Mouse (Mus musculus): Measurements from ENCODE around the gene Mad2l2. TPM values are rescaled to one million over a fixed set of nuclear protein-coding genes. Genes with fewer than 3 reads are reported as not detected.

The Mad2l2 gene
- polyA plus RNA-seq, 1 experiment from 2014 or later: 38.0 TPM

DNA sequence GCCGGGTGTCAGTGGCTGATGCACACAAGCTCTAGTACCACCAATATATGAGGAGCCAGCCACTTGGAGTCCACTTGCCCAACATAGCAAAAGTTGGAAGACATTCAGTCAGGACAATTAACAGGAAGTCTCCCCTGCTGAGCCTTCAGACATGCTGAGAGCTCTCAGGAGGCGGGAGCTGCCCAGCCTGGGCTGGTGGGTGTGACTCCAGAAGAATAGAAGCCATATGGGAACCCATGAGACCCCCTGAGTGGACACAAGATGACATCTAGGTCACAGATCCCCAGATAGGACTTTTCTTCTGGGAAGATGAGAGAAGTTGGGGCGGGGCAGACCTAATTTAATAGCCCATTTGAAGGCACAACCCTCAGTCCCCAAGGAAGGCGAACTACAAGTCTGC is 41.0 kb upstream of the Mad2l2 start:
- WGBS: 71% methylated on average over 4 of the region's 4 CpGs
- Histone ChIP-seq H3K27ac (no peak overlapping the region), H3K4me3 (replicated peaks) (no peak overlapping the region)

DNA sequence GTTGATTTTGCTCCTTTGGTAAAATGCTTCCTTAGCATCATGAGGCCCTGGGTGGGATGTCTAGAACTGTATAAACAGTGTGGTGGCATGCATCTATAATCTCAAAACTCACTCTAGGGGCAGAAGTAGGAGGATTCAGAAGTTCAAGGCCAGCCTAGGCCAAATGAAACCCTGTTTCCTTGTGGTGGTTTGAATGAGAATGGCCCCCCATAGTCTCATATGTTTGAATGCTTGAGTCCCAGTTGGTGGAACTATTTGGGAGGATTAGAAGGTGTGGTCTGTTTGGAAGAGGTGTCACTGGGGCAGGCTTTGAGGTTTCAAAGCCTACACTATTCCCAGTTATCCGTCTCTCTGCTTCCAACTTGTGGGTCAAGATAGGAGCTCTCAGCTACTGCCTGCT is 39.0 kb upstream of the Mad2l2 start:
- peaks cover 9% of the 10 kb centered on the region; the same call in 1 of the 2 replicates for H3K4me1 ChIP-seq
- no peak overlapping the region for H3K27ac ChIP-seq
- no peaks in the 10 kb centered on the region for H3K36me3 ChIP-seq
- ATAC-seq (ENCODE audit: insufficient read depth, low FRiP score, low read depth): no peak
- no peak overlapping the region for H3K4me3 ChIP-seq (replicated peaks)
- WGBS: 80% methylated on average over 1 of the region's 1 CpGs
- no peak overlapping the region for H3K9ac ChIP-seq
- H3K27me3 ChIP-seq (replicated peaks): no peaks in the 10 kb centered on the region
- no peaks in the 10 kb centered on the region for H3K9me3 ChIP-seq
- no peak overlapping the region for H3K4me2 ChIP-seq

More for the DNA sequence above, 41.0 kb upstream of the Mad2l2 start:
- Histone ChIP-seq H3K27me3 (replicated peaks) (no peaks in the 10 kb centered on the region), H3K9ac (no peak overlapping the region), H3K4me1 (peaks cover 19% of the 10 kb centered on the region), H3K9me3 (no peaks in the 10 kb centered on the region), H3K4me2 (no peak overlapping the region), H3K36me3 (no peaks in the 10 kb centered on the region)
- no peak for ATAC-seq (ENCODE audit: insufficient read depth, low FRiP score, low read depth)

DNA sequence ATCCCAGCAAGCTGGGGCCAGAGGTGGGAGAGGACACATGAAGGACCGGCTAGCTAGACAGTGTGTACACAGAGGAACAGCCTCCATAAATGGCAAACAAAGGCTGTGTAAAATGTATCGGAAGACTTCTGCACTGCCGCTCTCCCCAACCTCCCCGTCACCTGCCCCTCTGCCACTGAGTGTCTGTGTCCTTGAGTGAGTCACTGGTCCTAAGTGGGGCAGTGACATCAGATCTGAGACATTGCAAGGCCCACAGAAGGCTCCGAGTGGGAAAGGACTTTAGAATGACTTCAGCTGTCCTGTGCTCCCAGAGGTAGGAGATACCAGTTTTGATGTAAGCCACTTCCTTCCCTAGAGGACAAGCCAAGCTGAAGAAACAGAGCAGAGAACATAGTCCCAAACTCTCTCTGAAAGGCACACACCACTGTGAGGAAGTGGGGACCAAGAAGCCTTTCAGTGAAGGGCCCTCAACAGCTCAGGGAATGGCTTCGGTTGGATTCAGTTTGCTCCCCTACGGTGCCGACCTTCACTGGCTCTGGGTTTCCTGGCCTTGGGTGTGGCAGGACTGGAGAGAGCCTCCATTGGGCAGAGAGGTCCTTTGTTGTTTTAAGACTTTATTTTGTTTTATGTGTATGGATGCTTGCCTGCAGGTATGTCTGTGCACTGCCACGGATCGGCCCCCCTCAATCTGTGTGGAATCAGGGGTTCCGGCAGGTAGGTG is 37.5 kb upstream of the Mad2l2 start:
- H3K27me3 ChIP-seq (replicated peaks): no peaks in the 10 kb centered on the region
- ATAC-seq (ENCODE audit: insufficient read depth, low FRiP score, low read depth): no peak
- H3K9me3 ChIP-seq: no peaks in the 10 kb centered on the region
- H3K4me1 ChIP-seq: peaks cover 2% of the 10 kb centered on the region; the same call in 1 of the 2 replicates
- H3K36me3 ChIP-seq: no peaks in the 10 kb centered on the region
- no peak overlapping the region for H3K4me3 ChIP-seq (replicated peaks)
- H3K9ac ChIP-seq: no peak overlapping the region
- no peak overlapping the region for H3K27ac ChIP-seq
- H3K4me2 ChIP-seq: no peak overlapping the region
- 80% methylated on average over 11 of the region's 11 CpGs for WGBS

DNA sequence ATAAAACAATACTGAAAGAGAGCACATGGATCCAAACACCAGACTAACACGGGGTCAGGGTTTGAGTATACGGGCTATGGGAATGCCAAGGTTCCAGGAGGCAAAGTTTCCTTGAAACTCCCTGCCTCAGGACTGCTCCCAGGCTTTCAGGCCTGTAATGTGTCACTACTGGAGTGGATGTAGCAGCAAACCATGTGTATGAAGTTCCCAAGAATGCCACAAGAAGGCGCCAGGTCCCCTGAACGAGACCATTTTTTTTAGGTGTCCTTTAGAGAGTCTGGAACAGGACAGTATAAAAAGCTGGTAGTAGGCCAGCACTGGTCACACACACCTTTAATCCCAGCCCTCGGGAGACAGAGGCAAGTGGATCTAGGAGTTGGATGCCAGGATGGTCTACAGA is 36.0 kb upstream of the Mad2l2 start:
- Histone ChIP-seq H3K9me3 (no peaks in the 10 kb centered on the region), H3K4me2 (no peak overlapping the region), H3K4me3 (replicated peaks) (no peak overlapping the region), H3K36me3 (no peaks in the 10 kb centered on the region), H3K4me1 (no peaks in the 10 kb centered on the region), H3K27ac (no peak overlapping the region), H3K9ac (no peak overlapping the region), H3K27me3 (replicated peaks) (no peaks in the 10 kb centered on the region)
- WGBS: 85% methylated on average over 5 of the region's 5 CpGs
- no peak for ATAC-seq (ENCODE audit: insufficient read depth, low FRiP score, low read depth)

DNA sequence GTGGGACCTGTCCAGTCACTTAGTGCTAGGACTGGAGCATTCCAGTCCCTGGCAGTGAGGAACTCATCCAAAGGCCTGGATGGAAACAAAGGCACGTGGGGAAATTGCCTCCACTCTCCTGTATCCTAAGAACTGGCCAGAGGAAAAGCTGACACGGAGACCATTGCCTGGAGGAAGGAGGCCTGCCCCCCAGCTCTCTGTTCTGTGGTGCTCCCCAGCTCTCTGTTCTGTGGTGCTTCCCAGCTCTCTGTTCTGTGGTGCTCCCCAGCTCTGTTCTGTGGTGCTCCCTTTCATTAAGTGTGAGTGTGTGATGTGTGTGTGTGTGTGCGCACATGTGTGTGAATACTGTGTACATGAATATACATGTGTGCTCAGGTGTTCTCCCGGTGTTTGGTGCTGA is 35.1 kb upstream of the Mad2l2 start:
- 73% methylated on average over 4 of the region's 4 CpGs for WGBS
- Histone ChIP-seq H3K27ac (no peak overlapping the region), H3K27me3 (replicated peaks) (no peaks in the 10 kb centered on the region), H3K36me3 (no peaks in the 10 kb centered on the region), H3K4me1 (no peaks in the 10 kb centered on the region), H3K4me3 (replicated peaks) (no peak overlapping the region), H3K4me2 (no peak overlapping the region), H3K9ac (no peak overlapping the region), H3K9me3 (no peaks in the 10 kb centered on the region)
- ATAC-seq (ENCODE audit: insufficient read depth, low FRiP score, low read depth): no peak; the same call in 1 of the 2 replicates

DNA sequence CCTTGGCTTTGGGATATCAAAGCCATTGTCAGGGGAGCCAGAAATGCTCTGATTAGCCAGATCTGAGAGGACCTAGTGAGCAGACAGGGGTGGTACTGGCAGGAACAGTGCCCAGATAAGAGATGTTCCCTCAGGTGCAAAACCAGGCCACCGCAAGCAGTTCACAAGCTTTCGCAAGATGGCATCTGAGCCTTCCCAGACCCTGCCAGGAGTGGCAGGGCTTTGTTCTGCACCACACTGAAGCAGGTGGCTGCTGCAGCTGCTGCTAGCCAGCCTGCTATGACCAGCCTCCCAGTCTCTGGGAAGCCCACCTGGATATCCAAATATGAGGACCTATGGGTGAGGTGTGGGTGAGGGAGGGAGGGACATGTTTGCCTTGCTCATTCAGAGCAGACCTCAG is 32.2 kb upstream of the Mad2l2 start:
- 86% methylated on average over 2 of the region's 2 CpGs for WGBS
- no peaks in the 10 kb centered on the region for H3K36me3 ChIP-seq
- no peaks in the 10 kb centered on the region for H3K9me3 ChIP-seq
- no peak overlapping the region for H3K4me3 ChIP-seq (replicated peaks)
- H3K4me2 ChIP-seq: no peak overlapping the region
- no peak overlapping the region for H3K27ac ChIP-seq
- no peaks in the 10 kb centered on the region for H3K27me3 ChIP-seq (replicated peaks)
- no peaks in the 10 kb centered on the region; the same call in 1 of the 2 replicates for H3K4me1 ChIP-seq
- ATAC-seq (ENCODE audit: insufficient read depth, low FRiP score, low read depth): no peak
- no peak overlapping the region for H3K9ac ChIP-seq

DNA sequence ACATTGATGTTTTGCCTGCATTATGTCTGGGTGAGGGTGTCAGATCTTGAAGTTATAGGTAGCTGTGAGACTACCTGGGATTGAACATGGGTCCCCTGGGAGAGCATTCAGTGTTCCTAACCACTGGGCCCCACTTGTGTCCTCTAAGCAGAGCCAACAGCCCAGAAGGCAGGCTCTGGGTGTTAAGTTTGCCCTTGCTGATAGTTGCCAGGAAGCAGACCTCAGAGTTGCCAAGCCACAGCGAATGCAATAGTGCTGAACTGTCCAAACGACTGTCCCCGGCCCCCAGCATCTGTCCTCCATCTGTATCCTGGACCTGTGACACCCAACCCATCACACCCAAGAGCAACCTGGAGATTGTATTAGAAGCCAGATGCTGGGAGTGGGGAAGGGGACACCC is 31.5 kb upstream of the Mad2l2 start:
- 75% methylated on average over 3 of the region's 3 CpGs for WGBS
- Histone ChIP-seq H3K27ac (no peak overlapping the region), H3K36me3 (no peaks in the 10 kb centered on the region), H3K9me3 (no peaks in the 10 kb centered on the region), H3K4me1 (no peaks in the 10 kb centered on the region; the same call in 1 of the 2 replicates), H3K4me2 (no peak overlapping the region), H3K4me3 (replicated peaks) (no peak overlapping the region), H3K27me3 (replicated peaks) (no peaks in the 10 kb centered on the region), H3K9ac (no peak overlapping the region)
- no peak for ATAC-seq (ENCODE audit: insufficient read depth, low FRiP score, low read depth)

DNA sequence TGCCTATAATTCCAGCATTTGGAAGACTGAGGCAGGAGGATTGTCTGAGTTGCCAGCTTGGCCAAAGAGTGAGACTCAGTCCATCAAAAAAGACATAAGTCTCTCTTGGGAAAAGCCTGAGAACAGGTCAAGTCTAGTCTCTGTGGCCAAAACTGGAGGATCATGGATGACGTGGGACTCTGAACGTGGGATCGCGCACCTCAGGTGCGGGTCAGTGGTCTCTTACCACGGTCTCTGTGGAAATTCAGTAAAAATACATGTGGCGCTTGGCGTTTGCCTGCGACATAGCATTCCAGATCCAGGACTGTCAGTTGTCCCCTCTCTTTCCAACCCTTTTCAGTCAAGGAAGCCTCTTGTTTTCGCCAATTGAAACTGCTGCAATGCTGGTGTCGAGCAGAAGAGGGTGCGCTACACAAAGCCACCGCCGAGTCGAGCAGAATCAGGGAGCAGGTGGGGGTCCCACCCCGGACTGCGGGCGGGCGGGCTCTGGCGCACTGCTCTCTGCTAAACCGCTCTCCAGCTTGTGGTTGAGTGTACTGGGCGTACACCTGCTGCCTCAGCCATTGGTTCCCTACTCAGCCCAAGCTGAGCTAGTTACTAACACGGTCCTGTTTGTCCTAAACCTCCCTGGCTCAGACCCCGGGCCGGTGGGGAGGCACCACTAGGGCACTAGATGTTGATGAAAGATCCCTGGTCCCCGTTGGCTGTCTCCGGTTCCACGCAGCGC is 28.2 kb upstream of the Mad2l2 start:
- Histone ChIP-seq H3K4me3 (replicated peaks) (peak overlapping the region; percentile 23), H3K4me2 (peak overlapping the region; percentile 54), H3K27me3 (replicated peaks) (no peaks in the 10 kb centered on the region), H3K27ac (no peak overlapping the region), H3K4me1 (no peaks in the 10 kb centered on the region; the same call in 1 of the 2 replicates), H3K9ac (no peak overlapping the region), H3K36me3 (no peaks in the 10 kb centered on the region), H3K9me3 (no peaks in the 10 kb centered on the region)
- ATAC-seq (ENCODE audit: insufficient read depth, low FRiP score, low read depth): peak; percentile 63; the same call in 1 of the 2 replicates
- WGBS: 19% methylated on average over 29 of the region's 29 CpGs

DNA sequence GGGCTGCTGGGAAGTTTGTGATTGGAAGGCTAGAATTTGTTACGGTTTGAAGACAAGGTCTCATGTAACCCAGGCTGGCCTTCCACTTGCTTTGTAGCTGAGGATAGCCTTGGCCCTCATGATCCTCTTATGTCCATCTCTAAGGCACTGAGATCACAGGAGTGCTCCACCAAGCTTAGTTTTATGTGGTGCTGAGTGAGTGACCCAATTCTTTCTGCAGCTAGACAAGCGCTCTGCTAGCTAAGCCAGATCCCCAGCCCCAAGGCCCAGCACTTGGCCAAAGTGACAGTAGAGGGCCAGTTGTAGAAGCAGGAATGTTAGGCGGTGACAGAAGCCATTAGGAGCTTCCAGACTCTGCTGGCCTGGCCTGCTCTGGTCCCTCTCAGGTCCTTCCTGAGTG is 26.0 kb upstream of the Mad2l2 start:
- Histone ChIP-seq H3K9ac (no peak overlapping the region), H3K4me3 (replicated peaks) (no peak overlapping the region), H3K27ac (no peak overlapping the region), H3K4me1 (peaks cover 3% of the 10 kb centered on the region), H3K9me3 (no peaks in the 10 kb centered on the region), H3K4me2 (no peak overlapping the region), H3K36me3 (no peaks in the 10 kb centered on the region), H3K27me3 (replicated peaks) (no peaks in the 10 kb centered on the region)
- WGBS: 79% methylated on average over 3 of the region's 3 CpGs
- no peak for ATAC-seq (ENCODE audit: insufficient read depth, low FRiP score, low read depth)

DNA sequence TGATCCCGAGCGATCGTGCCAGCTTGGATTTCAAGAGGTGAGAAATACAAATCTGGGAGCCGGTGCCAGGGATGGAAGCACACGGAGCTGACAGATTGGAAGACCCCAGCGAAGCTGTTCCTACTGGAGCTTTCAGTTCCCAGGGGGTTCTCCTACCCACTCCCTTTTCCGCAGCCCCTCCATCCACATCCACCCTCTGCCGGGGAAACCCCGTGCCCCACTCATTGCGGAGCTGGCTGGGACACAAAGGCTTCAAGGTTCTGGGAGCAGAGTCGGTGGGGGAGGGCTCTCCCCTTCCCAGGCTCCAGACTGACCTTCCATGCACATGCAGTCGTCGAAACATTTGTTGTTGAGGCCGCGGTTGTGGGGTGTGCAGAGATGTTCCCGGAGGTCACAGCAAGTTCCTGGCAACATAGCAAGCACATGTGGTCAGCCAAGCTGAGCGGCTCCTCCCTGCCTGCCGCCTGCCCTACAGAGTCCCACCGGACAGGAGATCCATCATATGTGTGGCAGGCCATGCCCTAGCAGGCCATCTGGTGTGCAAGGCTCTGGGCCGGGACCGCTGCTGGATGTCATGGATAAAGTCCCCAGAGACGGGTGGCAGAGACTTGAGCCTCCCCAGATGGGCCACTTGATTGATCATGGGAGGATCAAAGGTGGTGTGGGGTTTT is 22.4 kb upstream of the Mad2l2 start:
- Histone ChIP-seq H3K9me3 (no peaks in the 10 kb centered on the region), H3K4me1 (peaks cover 3% of the 10 kb centered on the region; the same call in 1 of the 2 replicates), H3K4me2 (no peak overlapping the region), H3K36me3 (no peaks in the 10 kb centered on the region), H3K9ac (no peak overlapping the region), H3K27me3 (replicated peaks) (no peaks in the 10 kb centered on the region), H3K27ac (no peak overlapping the region), H3K4me3 (replicated peaks) (no peak overlapping the region)
- peak; percentile 38; the same call in 1 of the 2 replicates for ATAC-seq (ENCODE audit: insufficient read depth, low FRiP score, low read depth)
- WGBS: 33% methylated on average over 22 of the region's 22 CpGs

DNA sequence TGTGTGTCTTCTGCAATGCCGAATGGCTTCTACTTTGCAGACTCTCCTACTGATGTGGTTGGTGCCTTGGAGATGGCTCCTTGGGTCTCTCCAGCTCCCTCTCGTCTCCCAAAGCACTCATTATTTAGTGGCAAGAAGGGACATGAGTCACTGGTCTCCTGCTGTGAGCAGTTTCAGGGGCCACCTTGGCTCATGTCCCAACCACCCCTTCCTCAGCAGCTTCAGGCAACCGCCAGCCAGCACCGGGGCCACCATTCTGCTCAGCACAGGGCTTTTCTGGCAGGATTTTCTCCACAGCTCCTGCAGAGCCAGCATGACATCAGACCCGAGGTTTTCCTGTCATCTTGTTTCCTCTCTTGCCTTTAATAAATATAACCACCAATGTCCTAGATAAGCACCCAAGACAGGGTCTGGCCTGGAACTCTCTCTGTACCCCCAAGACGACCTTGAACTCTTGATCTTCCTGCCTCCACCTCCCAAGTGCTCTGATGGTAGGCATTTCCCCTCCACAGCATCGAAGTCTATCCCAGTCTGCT is 21.6 kb upstream of the Mad2l2 start:
- no peak for ATAC-seq (ENCODE audit: insufficient read depth, low FRiP score, low read depth)
- Histone ChIP-seq H3K4me2 (no peak overlapping the region), H3K36me3 (no peaks in the 10 kb centered on the region), H3K9ac (no peak overlapping the region), H3K4me1 (peaks cover 3% of the 10 kb centered on the region; the same call in 1 of the 2 replicates), H3K27me3 (replicated peaks) (no peaks in the 10 kb centered on the region), H3K9me3 (no peaks in the 10 kb centered on the region), H3K4me3 (replicated peaks) (no peak overlapping the region), H3K27ac (no peak overlapping the region)
- 51% methylated on average over 7 of the region's 7 CpGs for WGBS

DNA sequence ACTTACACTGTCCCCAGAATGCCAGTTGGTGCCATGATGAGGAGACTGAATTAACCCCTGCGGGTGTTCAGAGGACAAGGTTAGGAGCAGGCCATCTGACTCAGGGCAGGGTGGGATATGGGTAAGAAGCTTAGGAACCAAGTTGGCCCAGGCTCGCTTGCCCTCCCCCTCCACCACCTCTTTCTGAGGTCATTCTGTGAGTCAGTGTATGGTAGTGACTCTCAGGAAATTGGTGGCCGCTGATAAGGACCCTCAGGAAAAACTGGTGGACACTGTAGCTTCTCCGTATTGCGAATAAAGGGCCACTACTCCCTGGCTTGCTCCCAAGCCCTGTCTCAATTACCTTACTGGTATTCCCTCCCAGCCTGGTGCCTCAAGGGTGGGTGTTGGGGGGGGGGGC is 21.0 kb upstream of the Mad2l2 start:
- Histone ChIP-seq H3K4me1 (peaks cover 3% of the 10 kb centered on the region; the same call in 1 of the 2 replicates), H3K36me3 (no peaks in the 10 kb centered on the region)

More for the DNA sequence above, 21.0 kb upstream of the Mad2l2 start:
- Histone ChIP-seq H3K27ac (no peak overlapping the region), H3K9ac (no peak overlapping the region), H3K27me3 (replicated peaks) (no peaks in the 10 kb centered on the region), H3K4me3 (replicated peaks) (no peak overlapping the region), H3K9me3 (no peaks in the 10 kb centered on the region), H3K4me2 (no peak overlapping the region)
- 74% methylated on average over 5 of the region's 5 CpGs for WGBS
- ATAC-seq (ENCODE audit: insufficient read depth, low FRiP score, low read depth): no peak

Measured in stomach, embryonic 15.5 days (tissue).